Mouse (Mus musculus) kidney, postnatal 0 days (tissue): Measurements from ENCODE around the gene Myo5c. TPM values are rescaled to one million over a fixed set of nuclear protein-coding genes. Genes with fewer than 3 reads are reported as not detected.

ENCODE experiments used
- ATAC-seq: fragments of 200-750 bp; cut with Nextera tagmentation; replicated peaks from 2 replicates; pipeline ENCODE4 v1.8.0; 2017; ENCODE audit warnings: low read depth, moderate number of reproducible peaks, moderate TSS enrichment, moderate library complexity; ENCODE audit not compliant: low FRiP score
- DNase-seq: peaks from one replicate; pipeline ENCODE4 v3.0.0-alpha.2; 2016; ENCODE audit warnings: low spot score
- H3K27ac ChIP-seq: fragments of 300-500 bp; sonication (generic); 2 replicates; pipeline ENCODE4 v1.5.1; 2014; ENCODE audit warnings: mild to moderate bottlenecking
- H3K27me3 ChIP-seq: fragments of 300-500 bp; sonication (generic); 2 replicates; pipeline ENCODE4 v1.6.1; 2014; ENCODE audit warnings: low read length, mixed read lengths; ENCODE audit not compliant: insufficient read depth
- H3K36me3 ChIP-seq: fragments of 300-500 bp; sonication (generic); 2 replicates; pipeline ENCODE4 v1.6.1; 2014; ENCODE audit warnings: low read length, mixed read lengths; ENCODE audit not compliant: insufficient read depth
- H3K4me1 ChIP-seq: fragments of 300-500 bp; sonication (generic); replicated peaks from 2 replicates; pipeline ENCODE4 v1.6.1; 2014; ENCODE audit warnings: antibody characterized with exemption, low read length, mixed read lengths; ENCODE audit not compliant: insufficient read depth
- H3K4me2 ChIP-seq: fragments of 300-500 bp; sonication (generic); 2 replicates; pipeline ENCODE4 v1.6.1; 2014; ENCODE audit warnings: mild to moderate bottlenecking, low read length, moderate library complexity, mixed read lengths
- H3K4me3 ChIP-seq: fragments of 300-500 bp; sonication (generic); replicated peaks from 2 replicates; pipeline ENCODE4 v1.5.1; 2014; ENCODE audit warnings: low read depth, low read length
- H3K9ac ChIP-seq: fragments of 300-500 bp; sonication (generic); 2 replicates; pipeline ENCODE4 v1.6.1; 2014; ENCODE audit warnings: low read depth, low read length
- H3K9me3 ChIP-seq: fragments of 300-500 bp; sonication (generic); replicated peaks from 2 replicates; pipeline ENCODE4 v1.6.1; 2016; ENCODE audit warnings: low read length, inconsistent platforms, mixed read lengths
- CTCF ChIP-seq: IDR thresholded peaks from 2 replicates; pipeline ENCODE4 v1.5.1; 2016; ENCODE audit warnings: antibody characterized with exemption, low read depth, mild to moderate bottlenecking, moderate library complexity
- WGBS: fragments of 180-500 bp; shearing (Covaris S2); extraction: QIAGEN DNeasy Blood & Tissue Kit; methylation state at CpG from one replicate; pipeline ENCODE4 v1.1.7; 2014; 5-methylcytosine and 5-hydroxymethylcytosine counted together
- polyA plus RNA-seq: library from polyadenylated mRNA; unstranded; fragments of >200 nt; fragmentation: Nextera tagmentation; extraction: Ambion mirVana; gene quantifications from 2 replicates; pipeline ENCODE4 v1.2.1, GENCODE M21; 2015

Myo5c gene
- polyA plus RNA-seq, 1 experiment from 2014 or later = 2.4 TPM

- Histone ChIP-seq H3K4me1 (0 out of 2 replicates have a peak, but pooled peaks cover 3% of the 10 kb centered on the region), H3K9me3 (no peaks in the 10 kb centered on the region), H3K36me3 (no peaks in the 10 kb centered on the region), H3K27me3 (no peaks in the 10 kb centered on the region), H3K4me2 (no peak overlapping the region), H3K9ac (no peak overlapping the region), H3K4me3 (no peak overlapping the region), H3K27ac (no peak overlapping the region)
- WGBS = 35% methylated on average over 8 of the region's 8 CpGs
- DNase-seq (no peak), ATAC-seq (no peak)
- TF ChIP-seq CTCF = no peak
Observed at GRCm38 (mm10) chr9:75232860-75233259, 1.0 kb downstream of the Myo5c start.

GRCm38 (mm10) chr9:75234271-75234741, 2.5 kb downstream of the Myo5c start:
- TF ChIP-seq CTCF = no peak
- no peak overlapping the region for H3K4me2 ChIP-seq
- H3K9me3 ChIP-seq = no peaks in the 10 kb centered on the region
- H3K4me3 ChIP-seq = no peak overlapping the region
- no peak overlapping the region for H3K9ac ChIP-seq
- 34% methylated on average over 7 of the region's 7 CpGs for WGBS
- H3K27ac ChIP-seq = no peak overlapping the region
- ATAC-seq = peak; percentile 62; the same call in 1 of the 2 replicates
- H3K36me3 ChIP-seq = no peaks in the 10 kb centered on the region
- 0 out of 2 replicates have a peak, but pooled peaks cover 3% of the 10 kb centered on the region for H3K4me1 ChIP-seq
- DNase-seq = no peak
- no peaks in the 10 kb centered on the region for H3K27me3 ChIP-seq

GRCm38 (mm10) chr9:75234983-75235627, 3.3 kb downstream of the Myo5c start:
- no peak for TF ChIP-seq CTCF
- Histone ChIP-seq H3K9ac (no peak overlapping the region), H3K4me3 (no peak overlapping the region), H3K27ac (no peak overlapping the region), H3K9me3 (no peaks in the 10 kb centered on the region), H3K4me1 (0 out of 2 replicates have a peak, but pooled peaks cover 3% of the 10 kb centered on the region), H3K27me3 (no peaks in the 10 kb centered on the region), H3K36me3 (no peaks in the 10 kb centered on the region), H3K4me2 (no peak overlapping the region)
- ATAC-seq = no peak
- DNase-seq = no peak
- 63% methylated on average over 12 of the region's 12 CpGs for WGBS

GRCm38 (mm10) chr9:75235696-75236095, 3.9 kb downstream of the Myo5c start:
- no peak for TF ChIP-seq CTCF
- Histone ChIP-seq H3K27ac (no peak overlapping the region), H3K36me3 (no peaks in the 10 kb centered on the region), H3K4me2 (no peak overlapping the region), H3K27me3 (no peaks in the 10 kb centered on the region), H3K9me3 (no peaks in the 10 kb centered on the region), H3K4me1 (0 out of 2 replicates have a peak, but pooled peaks cover 3% of the 10 kb centered on the region), H3K4me3 (no peak overlapping the region), H3K9ac (no peak overlapping the region)
- no peak for ATAC-seq
- 50% methylated on average over 2 of the region's 2 CpGs for WGBS
- no peak for DNase-seq

- no peak for TF ChIP-seq CTCF
- Histone ChIP-seq H3K4me3 (no peak overlapping the region), H3K27me3 (no peaks in the 10 kb centered on the region), H3K4me1 (0 out of 2 replicates have a peak, but pooled peaks cover 3% of the 10 kb centered on the region), H3K9ac (no peak overlapping the region), H3K27ac (no peak overlapping the region; the same call in 1 of the 2 replicates), H3K9me3 (no peaks in the 10 kb centered on the region), H3K36me3 (no peaks in the 10 kb centered on the region), H3K4me2 (no peak overlapping the region)
- DNase-seq (peak; percentile 14), ATAC-seq (no peak; the same call in 1 of the 2 replicates)
- WGBS = 85% methylated on average over 12 of the region's 12 CpGs
Observed at GRCm38 (mm10) chr9:75236416-75237308, 4.8 kb downstream of the Myo5c start.

- H3K9me3 ChIP-seq = no peaks in the 10 kb centered on the region
- H3K36me3 ChIP-seq = no peaks in the 10 kb centered on the region
- WGBS = 90% methylated on average over 3 of the region's 3 CpGs
- H3K4me2 ChIP-seq = no peak overlapping the region
- no peak overlapping the region for H3K27ac ChIP-seq
- ATAC-seq (no peak), DNase-seq (no peak)
- H3K9ac ChIP-seq = no peak overlapping the region
- no peak overlapping the region for H3K4me3 ChIP-seq
- TF ChIP-seq CTCF = no peak
- H3K27me3 ChIP-seq = no peaks in the 10 kb centered on the region
- no peaks in the 10 kb centered on the region for H3K4me1 ChIP-seq
Observed at GRCm38 (mm10) chr9:75238179-75238578, 6.4 kb downstream of the Myo5c start.
